Mouse (Mus musculus): ENCODE results near the gene Icos.

Icos gene

DNA sequence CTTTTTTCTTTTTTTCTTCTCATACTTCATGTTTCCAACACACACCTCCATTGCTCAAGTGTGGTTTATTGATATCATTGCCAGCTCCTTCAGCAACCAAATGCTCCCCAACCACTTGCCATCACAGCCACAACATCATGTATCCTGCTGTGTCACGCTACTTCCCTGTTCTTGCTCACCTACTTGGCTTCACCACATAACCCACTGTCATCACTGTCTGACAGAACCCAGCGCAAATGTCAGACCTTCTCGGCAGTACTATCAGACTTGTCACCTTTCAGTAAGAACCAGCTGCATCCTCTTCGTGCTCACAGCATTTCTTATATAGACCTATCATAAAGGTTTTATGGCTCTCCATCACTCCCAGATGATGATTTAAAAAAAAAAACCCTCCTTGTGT, 61.6 kb downstream of the Icos start:
- DNase-seq (ENCODE audit: low read depth), result no peak

DNA sequence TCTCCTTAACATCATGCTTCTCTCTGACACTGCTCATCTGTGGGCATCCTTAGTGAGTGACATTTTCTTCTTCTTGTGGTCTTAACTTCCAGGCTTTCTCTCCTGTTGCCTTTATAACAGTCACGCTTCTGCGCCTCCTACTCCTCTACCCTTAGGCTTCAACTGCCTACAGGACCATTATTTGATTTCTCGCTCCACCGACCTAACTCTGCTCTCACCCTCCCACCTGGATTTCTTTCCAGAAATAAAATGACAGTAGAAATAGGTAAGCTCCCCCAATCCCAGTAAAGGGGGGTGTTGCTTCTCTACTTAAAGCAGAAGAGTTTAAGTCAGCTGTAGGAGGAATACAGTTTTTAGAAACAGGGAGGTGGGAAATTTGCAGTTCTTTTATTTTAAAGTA, 62.7 kb downstream of the Icos start:
- no peak for DNase-seq (ENCODE audit: low read depth)

DNA sequence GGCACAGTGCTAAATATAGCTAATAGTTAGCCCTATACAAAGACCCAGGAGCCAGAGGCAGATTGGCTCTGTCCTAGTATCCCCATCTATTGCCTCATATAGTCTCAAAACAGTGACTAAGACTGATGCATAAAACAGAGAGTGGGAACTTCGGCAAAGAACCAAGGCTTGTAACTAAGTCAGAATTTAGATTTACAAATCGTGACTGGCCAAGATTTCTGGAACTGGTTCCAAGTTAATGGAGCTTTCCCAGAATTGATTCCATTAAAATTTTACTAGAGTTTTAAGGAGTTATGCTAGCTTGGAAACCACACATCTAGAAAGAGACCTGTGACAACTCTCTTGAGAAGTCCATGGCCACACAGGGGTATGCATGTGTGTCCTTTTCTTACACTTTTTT, 65.1 kb downstream of the Icos start:
- peak; percentile 81 for DNase-seq (ENCODE audit: low read depth)

DNA sequence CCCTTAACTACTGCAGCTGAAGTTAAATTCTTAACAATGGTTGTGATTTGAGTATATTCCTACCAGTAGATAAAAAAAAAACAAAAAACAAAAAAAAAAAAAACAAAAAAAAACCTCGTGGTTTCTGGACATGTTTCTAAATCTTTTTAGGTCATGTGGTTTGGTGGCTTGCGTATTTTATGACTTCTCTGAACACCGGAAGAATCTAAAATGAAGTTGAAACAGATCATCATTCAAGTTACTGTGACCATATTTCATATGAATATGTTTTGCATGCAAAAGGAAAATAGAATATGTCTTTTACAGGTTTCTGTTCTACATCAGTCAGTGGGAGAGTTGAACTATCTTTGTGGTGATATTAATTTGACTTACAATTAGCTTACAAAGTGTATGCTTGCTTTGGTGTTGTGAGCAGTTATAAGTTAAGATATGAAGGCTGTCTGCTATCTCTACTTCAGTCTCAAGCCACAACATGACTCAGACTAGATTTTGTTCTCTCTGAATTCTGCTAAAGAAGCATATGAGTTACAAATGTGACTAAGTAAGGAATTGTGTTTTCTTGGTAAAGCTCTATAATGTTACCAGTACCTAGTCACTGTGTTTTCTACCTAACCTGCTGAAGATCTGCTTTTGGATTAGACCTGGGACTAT, 68.5 kb downstream of the Icos start:
- DNase-seq (ENCODE audit: low read depth), result no peak

DNA sequence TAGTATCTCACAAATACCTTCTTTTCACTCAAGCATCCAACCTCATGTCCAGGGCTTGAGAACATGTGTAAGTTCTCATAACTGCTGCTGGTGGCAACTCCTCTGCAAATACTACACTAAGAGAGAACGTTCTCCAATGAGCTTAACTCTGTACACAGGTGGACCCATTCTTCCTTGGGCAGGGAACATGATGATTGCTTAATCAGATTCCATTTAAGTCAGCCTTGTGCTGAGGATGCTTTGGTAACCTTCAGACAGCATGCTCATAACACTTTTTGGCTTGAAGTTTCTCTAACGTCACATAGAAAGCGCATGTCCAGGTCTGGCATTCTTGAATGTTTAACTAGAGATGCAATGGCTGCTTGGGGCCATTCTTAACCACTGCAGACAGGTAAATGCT, 69.6 kb downstream of the Icos start:
- no peak for DNase-seq (ENCODE audit: low read depth)

Data from fibroblast of lung, adult 2 months (primary cell).